Mouse (Mus musculus) kidney, adult 9 months (tissue): ENCODE data around the gene Med13.

Source experiments
- DNase-seq: peaks from one replicate; pipeline ENCODE4 v3.0.0; 2022

The Med13 gene

DNA sequence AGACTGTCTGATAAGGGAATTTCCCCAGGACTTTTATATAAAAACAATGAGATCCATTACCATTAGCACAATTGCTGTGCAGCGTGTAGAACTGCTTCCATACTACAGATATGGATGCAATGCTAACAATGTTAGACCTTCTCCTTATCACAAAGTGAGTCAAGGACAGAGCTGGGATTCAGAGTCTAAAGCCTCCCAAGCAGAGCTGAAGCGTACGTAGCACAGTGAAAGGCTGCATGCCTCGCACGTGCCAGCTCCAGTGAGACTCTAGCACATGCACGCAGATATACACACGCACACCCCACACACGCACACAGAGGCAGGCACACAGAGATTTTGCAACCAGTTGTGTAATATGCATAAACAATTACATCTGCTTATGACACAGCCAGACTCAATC is 71.7 kb downstream of the Med13 start:
- DNase-seq = no peak

DNA sequence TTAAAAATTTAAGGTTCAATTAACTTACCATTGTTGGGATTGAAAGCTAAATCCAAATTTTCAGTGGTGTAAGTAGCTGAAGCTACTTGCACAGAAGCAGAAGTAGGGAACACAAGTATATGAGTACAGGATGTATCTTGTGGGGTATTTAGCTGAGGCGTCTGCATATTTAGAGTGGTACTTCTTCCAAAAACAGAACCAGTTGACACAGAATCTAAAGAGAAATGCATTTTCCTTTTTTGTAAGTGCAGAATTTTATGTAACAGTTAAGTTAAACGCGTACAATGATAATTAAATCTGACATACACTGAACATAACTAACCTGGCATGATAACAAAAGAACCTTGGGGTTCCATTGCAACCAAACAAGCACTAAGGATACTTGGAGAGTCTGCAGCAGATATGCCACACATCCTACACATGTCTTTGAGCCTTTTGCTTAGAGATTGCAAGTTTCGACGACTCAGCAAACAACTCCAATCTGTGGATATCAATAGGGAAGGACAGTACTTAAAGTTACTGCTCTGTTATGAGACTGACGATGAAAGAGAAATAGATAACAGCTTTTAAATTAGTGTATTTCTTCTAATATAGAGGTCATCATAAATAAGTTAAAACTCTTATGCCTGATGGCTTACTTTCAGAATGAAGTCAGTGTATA is 78.8 kb downstream of the Med13 start:
- DNase-seq = no peak

DNA sequence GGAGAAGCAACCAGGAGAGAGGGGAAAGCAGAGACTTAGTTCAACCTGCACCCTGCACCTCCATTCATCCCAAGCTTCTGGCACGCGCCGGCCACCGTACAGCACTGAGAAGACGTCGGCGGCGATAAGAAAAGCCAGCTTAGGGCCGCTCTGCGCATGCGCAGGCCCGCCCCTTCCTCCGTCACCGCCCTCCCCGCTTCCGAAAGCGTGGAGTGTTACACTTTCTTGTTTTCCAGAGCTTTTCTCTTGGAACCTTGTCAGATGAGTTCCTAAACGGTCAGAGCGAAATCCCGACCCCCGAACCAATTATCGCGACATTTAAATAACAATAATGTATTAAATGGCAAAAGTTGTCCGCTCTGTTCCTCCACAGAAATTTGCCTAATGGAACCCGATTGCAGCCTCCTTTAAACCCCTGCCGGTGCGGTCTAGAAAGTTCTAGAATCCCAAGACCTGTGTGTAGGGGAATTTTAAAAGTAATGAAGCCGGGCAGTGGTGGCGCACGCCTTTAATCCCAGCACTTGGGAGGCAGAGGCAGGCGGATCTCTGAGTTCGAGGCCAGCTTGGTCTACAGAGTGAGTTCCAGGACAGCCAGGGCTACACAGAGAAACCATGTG is 99.8 kb downstream of the Med13 start, which contains the start of gene Ints2:
Gene Ints2, minus strand, starts transcription at position 116 of the 617 bp plus-strand sequence.
- peak; percentile 95 for DNase-seq

DNA sequence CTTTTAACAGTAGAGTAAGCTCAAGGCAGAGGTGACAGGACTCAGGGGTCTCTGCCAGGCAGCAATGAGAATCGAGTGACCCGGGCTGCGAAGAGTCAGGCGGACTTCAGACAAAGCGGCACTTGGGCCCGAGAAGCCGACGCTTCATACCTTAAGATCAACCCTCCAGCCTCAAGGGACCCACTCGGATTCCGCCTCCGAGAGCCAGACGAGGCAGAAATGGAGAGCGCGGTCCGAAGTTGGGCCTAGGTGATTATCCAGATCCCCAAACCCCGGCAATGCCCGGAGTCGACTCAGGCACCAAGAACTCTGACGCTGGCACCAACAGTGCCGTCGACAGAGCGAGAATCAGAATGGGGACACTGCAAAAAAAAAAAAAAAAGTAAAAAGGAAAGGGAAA is 100.3 kb downstream of the Med13 start:
- no peak for DNase-seq

DNA sequence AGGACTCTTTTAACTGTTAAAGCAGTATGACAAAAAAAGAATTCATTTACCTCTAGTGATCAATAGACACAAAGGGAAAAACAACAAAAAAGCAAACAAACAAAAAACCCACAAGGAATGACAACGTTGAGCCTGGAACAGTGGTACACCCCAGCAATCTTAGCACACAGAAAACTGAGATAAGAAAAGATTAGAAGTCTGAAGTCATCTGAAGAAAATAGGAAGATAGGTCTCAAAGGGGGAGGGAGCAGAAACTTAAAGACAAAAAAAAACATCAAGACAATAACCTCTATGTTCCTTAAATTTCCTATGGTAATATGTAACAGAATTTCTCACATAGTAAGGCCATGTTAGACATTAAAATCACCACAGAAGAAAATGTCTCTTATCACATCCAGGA is 104.1 kb downstream of the Med13 start:
- no peak for DNase-seq

DNA sequence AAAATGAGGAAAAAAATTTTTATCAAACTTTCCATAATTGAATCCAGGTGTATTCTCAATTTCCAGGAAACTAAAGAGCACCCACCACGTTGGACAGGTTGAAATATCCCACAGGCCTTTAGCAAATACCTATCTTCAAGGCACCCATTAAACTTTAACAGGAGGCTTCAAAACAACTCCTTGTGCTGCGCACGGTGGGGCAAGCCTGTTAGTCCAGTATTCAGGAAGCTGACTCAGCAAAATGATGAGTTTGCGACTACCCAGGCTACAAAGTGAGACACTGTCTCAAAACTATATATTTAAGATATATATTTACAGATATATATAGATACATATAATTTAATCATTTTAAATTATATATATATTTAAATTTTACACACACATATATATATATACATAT is 125.0 kb downstream of the Med13 start:
- DNase-seq = peak; percentile 79

DNA sequence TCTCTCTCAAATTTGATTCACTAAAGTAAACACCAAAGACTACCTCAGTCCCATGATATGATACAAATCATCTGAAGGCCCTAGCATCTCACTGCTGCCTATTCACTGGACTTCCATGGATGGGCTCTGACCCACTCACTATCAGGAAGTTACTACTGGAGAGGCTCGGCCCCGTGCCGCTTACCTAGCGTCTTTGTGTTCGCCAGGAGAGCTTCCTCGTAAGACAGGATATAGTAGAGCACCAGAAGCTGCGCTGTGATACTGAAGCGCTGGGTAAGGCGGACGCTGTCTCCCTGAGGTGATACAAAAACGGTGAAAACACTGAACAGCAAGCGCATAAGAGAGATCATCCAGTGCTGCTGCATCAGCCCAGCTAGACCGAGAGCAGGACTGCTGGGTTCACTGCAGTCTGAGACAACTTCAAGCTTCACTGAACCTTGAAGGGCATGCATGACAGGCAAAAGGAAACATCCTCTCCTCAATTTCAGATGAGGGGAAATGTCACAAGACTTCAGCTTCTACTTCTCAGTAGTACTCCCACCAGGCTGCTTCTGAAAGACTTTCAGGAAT is 125.5 kb downstream of the Med13 start:
- DNase-seq = peak; percentile 75

DNA sequence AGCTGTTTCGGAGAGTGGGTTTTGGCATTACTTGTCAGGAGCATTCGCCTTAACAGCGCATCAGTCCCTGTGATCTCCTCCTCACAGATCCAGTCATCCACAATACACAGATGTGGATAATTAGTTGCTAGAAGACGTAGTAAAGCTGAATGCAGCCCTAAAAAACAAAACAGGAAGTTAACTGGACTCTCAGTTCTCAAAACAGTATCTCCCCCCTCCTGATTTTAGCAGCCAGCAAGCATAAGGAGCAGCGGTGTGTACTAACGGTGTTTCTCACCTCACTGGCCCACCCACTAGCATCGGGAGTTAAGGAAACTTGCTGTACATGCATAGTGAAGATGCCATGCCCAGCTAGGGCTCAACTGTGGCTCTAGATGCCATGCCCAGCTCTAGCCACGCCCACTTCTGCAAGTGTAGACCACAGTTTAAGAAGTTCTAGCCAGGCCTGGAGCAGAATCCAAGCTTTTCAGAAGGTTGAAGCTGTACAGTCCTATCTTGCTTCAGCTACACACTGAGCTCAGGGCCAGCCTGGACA is 130.7 kb downstream of the Med13 start:
- DNase-seq = no peak

DNA sequence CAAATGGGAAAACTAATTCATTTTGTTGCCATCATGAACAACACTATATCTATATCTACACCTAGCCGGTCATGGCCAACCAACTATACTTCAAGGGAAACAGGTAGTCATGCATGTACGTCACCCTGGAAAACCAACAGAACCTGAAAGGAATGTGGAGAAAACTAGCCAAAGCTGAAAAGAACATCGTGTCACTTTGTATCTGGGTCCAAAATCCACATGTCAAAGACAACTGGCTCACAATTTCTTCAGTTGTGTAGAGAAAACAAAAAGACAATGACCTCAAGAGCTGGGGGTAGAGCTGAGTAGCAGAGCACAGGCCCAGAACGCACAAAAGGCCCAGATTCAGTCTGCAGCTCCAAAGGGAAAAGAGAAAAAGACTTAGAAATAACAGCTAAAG is 131.6 kb downstream of the Med13 start:
- peak; percentile 69 for DNase-seq
